Mouse (Mus musculus) heart, embryonic 13.5 days (tissue): ENCODE data around the gene Cdh11. TPM values are rescaled to one million over a fixed set of nuclear protein-coding genes. Genes with fewer than 3 reads are reported as not detected.

Experiments
- ATAC-seq: fragments of 200-750 bp; cut with Nextera tagmentation; 2 replicates; pipeline ENCODE4 v1.8.0; 2017; ENCODE audit warnings: moderate TSS enrichment; ENCODE audit not compliant: insufficient number of reproducible peaks, low FRiP score, low TSS enrichment; ENCODE audit errors: extremely low read depth
- H3K27ac ChIP-seq: fragments of 300-500 bp; sonication (generic); replicated peaks from 2 replicates; pipeline ENCODE4 v1.5.1; 2015; ENCODE audit warnings: moderate library complexity, mild to moderate bottlenecking, inconsistent platforms
- H3K27me3 ChIP-seq: fragments of 300-500 bp; sonication (generic); replicated peaks from 2 replicates; pipeline ENCODE4 v1.6.1; 2015; ENCODE audit warnings: mild to moderate bottlenecking, inconsistent platforms
- H3K36me3 ChIP-seq: fragments of 300-500 bp; sonication (generic); 2 replicates; pipeline ENCODE4 v1.6.1; 2015; ENCODE audit warnings: mild to moderate bottlenecking, inconsistent platforms
- H3K4me1 ChIP-seq: fragments of 300-500 bp; sonication (generic); 2 replicates; pipeline ENCODE4 v1.6.1; 2015; ENCODE audit warnings: inconsistent platforms
- H3K4me2 ChIP-seq: fragments of 300-500 bp; sonication (generic); 2 replicates; pipeline ENCODE4 v1.6.1; 2015; ENCODE audit warnings: inconsistent platforms, mild to moderate bottlenecking, moderate library complexity
- H3K4me3 ChIP-seq: fragments of 300-500 bp; sonication (generic); 2 replicates; pipeline ENCODE4 v1.5.1; 2015; ENCODE audit warnings: moderate library complexity, mild to moderate bottlenecking, inconsistent platforms
- H3K9ac ChIP-seq: fragments of 300-500 bp; sonication (generic); 2 replicates; pipeline ENCODE4 v1.6.1; 2015; ENCODE audit warnings: inconsistent platforms, mild to moderate bottlenecking, moderate library complexity
- H3K9me3 ChIP-seq: fragments of 300-500 bp; sonication (generic); 2 replicates; pipeline ENCODE4 v1.6.1; 2016; ENCODE audit warnings: inconsistent platforms
- WGBS: fragments of 180-500 bp; shearing (Covaris S2); methylation state at CpG from one replicate; pipeline ENCODE4 v1.1.7; 2015; ENCODE audit warnings: mixed read lengths; 5-methylcytosine and 5-hydroxymethylcytosine counted together
- polyA plus RNA-seq: library from polyadenylated mRNA; unstranded; fragments of >200 nt; fragmentation: Nextera tagmentation; extraction: Ambion mirVana; gene quantifications from 2 replicates; pipeline ENCODE4 v1.2.1, GENCODE M21; 2015

Cdh11 gene
- polyA plus RNA-seq, 1 experiment from 2014 or later: 68.2 TPM

DNA sequence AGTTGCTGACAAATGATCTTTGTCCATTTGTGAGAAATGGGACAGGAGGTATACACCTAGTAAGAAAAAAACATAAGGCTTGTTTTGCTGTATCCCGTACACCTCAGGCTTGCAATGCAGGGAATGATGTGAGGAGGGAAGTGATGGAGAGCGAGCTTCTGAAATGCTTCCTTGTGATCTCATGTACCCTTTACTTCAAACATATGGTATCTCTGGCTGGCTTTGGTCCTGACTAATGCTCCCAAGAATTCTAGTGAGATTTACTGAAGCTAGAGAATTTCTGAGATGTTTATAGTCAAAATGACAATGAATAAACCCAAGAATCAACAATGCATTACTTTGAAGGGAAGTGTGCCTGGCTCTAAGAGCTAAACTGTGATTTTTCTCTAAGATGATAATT, 14.0 kb downstream of the Cdh11 start:
- no peak for ATAC-seq
- no peak overlapping the region for H3K9ac ChIP-seq
- peaks cover 8% of the 10 kb centered on the region; the same call in 1 of the 2 replicates for H3K4me1 ChIP-seq
- no peak overlapping the region for H3K4me2 ChIP-seq
- no peak overlapping the region for H3K27ac ChIP-seq
- no peaks in the 10 kb centered on the region for H3K9me3 ChIP-seq
- H3K4me3 ChIP-seq: no peak overlapping the region
- H3K36me3 ChIP-seq: peaks cover 22% of the 10 kb centered on the region
- WGBS: 75% methylated on average over 2 of the region's 2 CpGs
- no peaks in the 10 kb centered on the region for H3K27me3 ChIP-seq

DNA sequence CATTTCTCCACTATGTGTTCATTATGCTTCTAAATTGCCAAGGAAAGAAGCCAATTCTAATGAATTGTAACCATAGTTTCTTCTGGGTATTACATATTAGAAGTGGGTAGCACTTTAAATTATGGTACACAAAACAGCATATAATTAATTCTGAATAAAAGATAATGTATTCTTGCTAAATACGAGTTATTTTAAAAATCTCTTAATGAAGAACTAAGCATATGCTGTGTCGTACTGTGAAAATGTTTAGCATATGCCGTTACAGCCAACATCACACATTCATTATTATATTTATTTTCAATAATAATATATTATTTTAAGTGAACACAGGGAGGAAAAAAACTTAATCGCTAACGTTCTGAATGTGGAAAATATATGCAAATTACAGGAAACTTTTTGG, 31.6 kb downstream of the Cdh11 start:
- H3K27ac ChIP-seq: no peak overlapping the region
- WGBS: 84% methylated on average over 5 of the region's 5 CpGs

DNA sequence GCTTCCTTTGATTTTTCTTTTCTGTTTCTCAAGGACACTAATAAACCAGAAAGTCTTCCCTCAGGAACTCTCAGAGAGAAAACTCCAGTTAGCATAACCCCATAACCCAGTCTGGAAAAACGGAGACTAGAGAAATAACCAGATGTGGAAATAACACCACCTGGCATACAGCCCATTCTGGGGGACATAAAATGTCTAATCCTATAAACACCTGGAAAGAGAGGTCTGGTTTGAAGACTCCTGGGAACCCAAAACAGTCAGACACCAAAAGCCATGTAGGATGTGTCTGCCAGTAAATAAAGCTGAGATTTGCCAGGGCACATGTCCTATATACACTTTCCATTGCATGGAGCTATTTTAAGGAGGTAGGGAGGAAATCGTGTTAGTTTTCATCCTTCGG, 42.5 kb downstream of the Cdh11 start:
- H3K27ac ChIP-seq: no peak overlapping the region
- ATAC-seq: no peak; the same call in 1 of the 2 replicates
- H3K4me3 ChIP-seq: no peak overlapping the region
- no peaks in the 10 kb centered on the region for H3K9me3 ChIP-seq
- no peak overlapping the region for H3K9ac ChIP-seq
- no peaks in the 10 kb centered on the region for H3K27me3 ChIP-seq
- peaks cover 12% of the 10 kb centered on the region for H3K4me1 ChIP-seq
- 45% methylated on average over 3 of the region's 3 CpGs for WGBS
- peaks cover 9% of the 10 kb centered on the region; the same call in 1 of the 2 replicates for H3K36me3 ChIP-seq
- no peak overlapping the region for H3K4me2 ChIP-seq

More for the DNA sequence above, 31.6 kb downstream of the Cdh11 start:
- Histone ChIP-seq H3K4me1 (peaks cover 4% of the 10 kb centered on the region; the same call in 1 of the 2 replicates), H3K9ac (no peak overlapping the region), H3K36me3 (peaks cover 17% of the 10 kb centered on the region), H3K4me2 (no peak overlapping the region), H3K4me3 (no peak overlapping the region), H3K9me3 (no peaks in the 10 kb centered on the region), H3K27me3 (no peaks in the 10 kb centered on the region)
- no peak for ATAC-seq

DNA sequence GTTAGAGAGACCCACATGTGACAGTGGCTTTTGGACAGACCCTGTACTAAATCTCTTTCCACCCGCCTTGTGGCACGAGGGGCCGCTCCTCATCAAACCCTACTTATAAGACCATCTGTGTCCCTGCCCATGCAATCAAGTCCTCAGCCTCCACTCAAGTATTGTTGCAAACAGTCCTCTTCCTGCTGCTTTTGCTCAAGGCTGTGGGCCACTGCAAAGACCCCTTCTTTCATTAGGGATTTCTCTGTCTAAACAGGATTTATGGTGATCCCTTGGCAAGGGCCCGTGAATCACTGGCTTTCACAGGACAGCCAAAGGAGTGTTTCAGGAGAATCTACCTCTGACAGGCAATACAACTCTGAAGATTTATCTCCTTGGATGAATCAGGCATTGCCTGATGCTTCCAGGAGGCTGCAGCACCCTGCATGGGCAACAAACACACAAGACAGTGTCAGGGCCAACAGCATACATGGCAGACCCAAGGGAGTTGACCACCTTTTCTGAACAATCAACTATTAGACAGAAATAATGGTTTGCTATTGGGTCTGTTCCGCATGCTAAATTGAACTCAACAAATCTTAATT, 43.3 kb downstream of the Cdh11 start:
- Histone ChIP-seq H3K4me3 (no peak overlapping the region), H3K27ac (no peak overlapping the region; the same call in 1 of the 2 replicates), H3K9me3 (no peaks in the 10 kb centered on the region), H3K27me3 (no peaks in the 10 kb centered on the region), H3K9ac (no peak overlapping the region), H3K4me1 (peaks cover 15% of the 10 kb centered on the region), H3K4me2 (no peak overlapping the region), H3K36me3 (peaks cover 9% of the 10 kb centered on the region; the same call in 1 of the 2 replicates)
- ATAC-seq: no peak
- WGBS: 78% methylated on average over 5 of the region's 5 CpGs

DNA sequence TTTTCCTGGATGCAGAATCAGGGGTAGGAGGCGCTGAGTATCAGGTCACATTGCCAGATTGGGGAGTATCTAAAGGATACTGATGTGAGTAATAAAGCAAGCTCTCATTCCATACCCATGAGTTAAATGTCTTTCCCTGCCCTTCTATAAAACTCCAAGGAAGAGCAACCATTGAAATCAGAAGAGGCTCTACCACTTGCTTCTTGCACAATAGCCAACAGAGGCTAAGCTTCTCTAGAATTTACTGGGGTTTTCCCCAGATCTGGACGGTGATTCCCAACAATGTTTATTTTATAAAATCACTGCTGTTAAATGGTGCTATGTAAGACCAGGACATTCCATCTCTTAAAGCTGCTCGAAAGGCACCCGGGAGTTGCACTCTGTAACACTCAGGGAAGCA, 44.5 kb downstream of the Cdh11 start:
- peaks cover 9% of the 10 kb centered on the region; the same call in 1 of the 2 replicates for H3K36me3 ChIP-seq
- no peak overlapping the region for H3K27ac ChIP-seq
- H3K9me3 ChIP-seq: no peaks in the 10 kb centered on the region
- peaks cover 21% of the 10 kb centered on the region for H3K4me1 ChIP-seq
- H3K9ac ChIP-seq: no peak overlapping the region
- H3K27me3 ChIP-seq: no peaks in the 10 kb centered on the region
- H3K4me2 ChIP-seq: no peak overlapping the region
- no peak for ATAC-seq
- H3K4me3 ChIP-seq: no peak overlapping the region
- WGBS: 69% methylated on average over 4 of the region's 4 CpGs

DNA sequence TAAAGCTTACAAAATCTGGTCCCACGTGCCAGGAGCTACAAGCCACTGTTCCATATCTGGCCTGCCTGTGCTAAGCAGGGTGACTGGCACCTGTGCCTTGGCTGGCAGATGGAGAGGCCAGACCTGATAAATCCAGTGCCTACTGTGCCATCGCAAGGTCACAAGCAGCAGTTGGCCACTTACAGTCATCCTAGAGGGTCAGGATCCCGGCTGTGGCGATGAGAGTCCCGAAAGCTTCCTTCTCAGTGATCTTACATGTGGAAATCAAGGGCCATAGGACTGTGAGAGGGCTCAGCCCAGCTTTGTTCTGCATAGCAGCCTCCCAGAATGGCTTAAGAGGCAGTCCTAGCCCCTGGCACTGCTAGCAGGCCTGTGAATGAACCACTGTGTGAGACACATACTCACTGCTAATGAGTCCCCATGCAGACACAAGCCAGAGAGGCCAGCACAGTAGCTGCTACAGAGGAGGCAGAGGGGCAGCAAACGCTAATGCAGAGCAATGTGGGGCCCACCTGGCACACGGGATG, 46.4 kb downstream of the Cdh11 start:
- no peak for ATAC-seq
- no peak overlapping the region for H3K9ac ChIP-seq
- WGBS: 75% methylated on average over 7 of the region's 7 CpGs

DNA sequence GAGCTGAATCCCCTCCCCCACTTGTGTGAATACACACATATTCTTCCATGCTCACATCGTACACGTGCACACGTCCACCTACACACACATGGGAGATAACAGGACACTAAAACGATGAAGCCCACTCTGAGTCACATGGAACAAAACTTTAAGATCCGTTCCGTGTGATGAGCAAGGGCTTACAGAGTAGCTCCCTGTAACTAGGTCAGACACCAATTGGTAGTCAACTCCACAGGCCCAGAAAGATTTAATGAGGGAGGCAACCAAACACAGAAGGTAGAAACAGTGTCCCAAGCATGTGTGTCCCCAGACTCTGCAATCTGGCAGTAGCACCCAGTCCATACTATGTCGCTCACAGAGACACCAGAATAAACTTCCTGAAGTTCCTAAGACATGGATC, 47.0 kb downstream of the Cdh11 start:
- Histone ChIP-seq H3K27me3 (no peaks in the 10 kb centered on the region), H3K4me2 (no peak overlapping the region), H3K36me3 (peaks cover 9% of the 10 kb centered on the region), H3K4me3 (no peak overlapping the region), H3K27ac (no peak overlapping the region), H3K9me3 (no peaks in the 10 kb centered on the region), H3K9ac (no peak overlapping the region), H3K4me1 (peaks cover 21% of the 10 kb centered on the region)
- 70% methylated on average over 7 of the region's 7 CpGs for WGBS
- no peak for ATAC-seq

More for the DNA sequence above, 46.4 kb downstream of the Cdh11 start:
- Histone ChIP-seq H3K4me3 (no peak overlapping the region), H3K4me1 (peaks cover 21% of the 10 kb centered on the region), H3K36me3 (peaks cover 9% of the 10 kb centered on the region; the same call in 1 of the 2 replicates), H3K9me3 (no peaks in the 10 kb centered on the region), H3K27me3 (no peaks in the 10 kb centered on the region), H3K27ac (no peak overlapping the region), H3K4me2 (no peak overlapping the region)

DNA sequence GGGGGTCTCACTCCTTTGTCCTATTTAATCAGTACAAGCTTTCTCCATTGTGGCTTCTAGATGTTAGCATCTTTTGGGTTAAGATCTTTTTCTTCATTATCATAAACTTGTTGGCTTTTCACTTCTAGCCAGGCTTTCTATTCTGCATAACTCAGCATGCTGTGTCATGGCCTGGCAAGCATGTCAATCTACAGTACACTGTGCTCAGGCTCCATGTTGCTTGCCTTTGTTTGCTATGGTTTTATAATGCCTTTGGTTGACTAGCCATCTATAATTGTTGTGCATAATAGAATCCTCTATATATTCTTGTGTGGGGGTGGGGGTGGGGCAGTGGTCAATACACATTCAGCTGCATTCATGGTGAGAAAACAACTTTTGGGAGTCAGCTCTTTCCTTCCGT, 51.0 kb downstream of the Cdh11 start:
- Histone ChIP-seq H3K9ac (no peak overlapping the region), H3K4me2 (no peak overlapping the region), H3K27me3 (no peaks in the 10 kb centered on the region), H3K4me1 (peaks cover 21% of the 10 kb centered on the region), H3K4me3 (no peak overlapping the region), H3K9me3 (no peaks in the 10 kb centered on the region), H3K27ac (no peak overlapping the region), H3K36me3 (peaks cover 4% of the 10 kb centered on the region)
- ATAC-seq: no peak
- 88% methylated on average over 1 of the region's 1 CpGs for WGBS

DNA sequence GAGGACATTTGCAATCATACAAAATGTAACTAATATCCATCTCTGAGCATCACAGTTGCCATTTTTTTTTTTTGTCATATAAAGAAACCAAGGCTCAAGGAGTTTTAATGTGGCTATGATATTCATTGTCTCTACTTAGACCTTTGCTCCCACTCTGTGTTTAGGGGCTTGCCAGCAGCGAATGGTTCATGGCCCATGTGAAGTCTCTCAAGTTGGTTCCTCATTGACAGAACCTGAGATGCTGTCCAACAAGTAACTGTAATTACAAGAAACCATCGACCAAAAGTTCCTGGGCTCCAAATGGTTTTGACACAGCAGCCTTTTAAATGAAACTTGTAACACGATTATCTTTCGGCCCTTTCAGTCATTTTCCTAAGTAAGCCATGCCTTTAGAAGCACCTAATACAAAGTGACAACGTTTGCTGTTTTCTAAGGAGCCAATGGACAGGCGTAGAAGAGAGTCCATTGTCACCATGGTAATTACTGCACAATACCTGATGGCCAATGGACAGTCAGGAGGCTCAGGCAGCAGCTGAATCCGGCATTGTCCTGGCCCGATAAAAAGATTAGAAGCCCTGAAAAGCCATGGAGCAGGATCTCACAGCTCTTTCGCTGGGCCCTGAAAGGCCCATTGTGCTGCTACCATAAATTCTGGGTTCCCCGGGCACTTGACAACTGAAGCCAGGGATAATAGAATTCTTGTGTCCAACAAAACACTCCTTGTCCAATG, 59.1 kb downstream of the Cdh11 start:
- Histone ChIP-seq H3K27ac (no peak overlapping the region), H3K27me3 (no peaks in the 10 kb centered on the region), H3K36me3 (no peaks in the 10 kb centered on the region), H3K9me3 (no peaks in the 10 kb centered on the region), H3K4me1 (0 out of 2 replicates have a peak, but pooled peaks cover 3% of the 10 kb centered on the region), H3K4me3 (no peak overlapping the region), H3K9ac (no peak overlapping the region), H3K4me2 (no peak overlapping the region)
- 76% methylated on average over 10 of the region's 10 CpGs for WGBS
- ATAC-seq: no peak

DNA sequence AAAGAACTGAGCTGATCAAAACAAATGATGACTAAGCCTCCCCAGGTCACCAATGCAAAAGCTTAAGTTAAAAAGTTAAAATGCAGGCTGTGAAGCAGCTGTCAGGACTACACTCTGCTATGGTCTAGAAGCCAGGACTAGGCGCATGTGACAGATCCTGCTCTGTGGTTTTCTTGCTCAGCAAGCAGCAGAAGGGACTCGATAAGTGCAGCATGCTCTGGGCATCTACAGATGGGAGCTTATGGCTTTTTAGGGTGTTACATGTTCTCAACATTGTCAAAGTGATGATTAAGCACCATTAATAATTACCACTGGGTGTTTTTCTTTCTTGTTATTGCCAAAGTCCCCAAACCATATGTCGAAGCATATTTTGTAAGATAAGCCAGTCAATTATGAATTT, 59.9 kb downstream of the Cdh11 start:
- H3K36me3 ChIP-seq: no peaks in the 10 kb centered on the region
- no peak overlapping the region for H3K4me2 ChIP-seq
- H3K4me1 ChIP-seq: 0 out of 2 replicates have a peak, but pooled peaks cover 3% of the 10 kb centered on the region
- no peak overlapping the region for H3K27ac ChIP-seq
- no peaks in the 10 kb centered on the region for H3K9me3 ChIP-seq
- no peak overlapping the region for H3K9ac ChIP-seq
- no peak overlapping the region for H3K4me3 ChIP-seq
- ATAC-seq: no peak
- 70% methylated on average over 3 of the region's 3 CpGs for WGBS
- H3K27me3 ChIP-seq: no peaks in the 10 kb centered on the region

DNA sequence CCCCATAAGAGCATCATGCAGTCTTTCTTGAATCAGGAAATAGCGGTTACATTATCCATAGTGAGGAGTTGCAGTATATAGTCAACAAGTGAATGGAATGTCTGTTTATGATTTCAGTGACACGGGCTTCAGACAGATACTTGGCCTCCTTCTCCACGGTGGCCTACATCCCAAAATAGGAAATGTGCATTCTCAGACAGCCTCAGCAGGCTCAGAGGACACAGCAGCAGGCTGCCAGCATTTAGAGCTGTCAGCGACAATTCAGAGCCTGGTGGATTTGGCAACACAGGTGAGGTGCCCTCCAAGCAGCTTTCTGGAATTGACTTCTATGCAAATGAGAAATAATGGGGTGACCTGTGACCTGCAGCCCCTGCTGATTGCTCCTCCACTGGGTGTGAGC, 69.5 kb downstream of the Cdh11 start:
- Histone ChIP-seq H3K27ac (peak overlapping the region; percentile 58), H3K9ac (no peak overlapping the region), H3K27me3 (no peaks in the 10 kb centered on the region), H3K4me1 (peaks cover 15% of the 10 kb centered on the region), H3K36me3 (peaks cover 47% of the 10 kb centered on the region), H3K9me3 (no peaks in the 10 kb centered on the region), H3K4me2 (0 out of 2 replicates have a peak overlapping the region, but pooled peaks have one; percentile 16), H3K4me3 (no peak overlapping the region)
- 20% methylated on average over 4 of the region's 4 CpGs for WGBS
- ATAC-seq: no peak
